9 mouse cellular contexts compared by ENCODE assay signal in the genomic region with DNA sequence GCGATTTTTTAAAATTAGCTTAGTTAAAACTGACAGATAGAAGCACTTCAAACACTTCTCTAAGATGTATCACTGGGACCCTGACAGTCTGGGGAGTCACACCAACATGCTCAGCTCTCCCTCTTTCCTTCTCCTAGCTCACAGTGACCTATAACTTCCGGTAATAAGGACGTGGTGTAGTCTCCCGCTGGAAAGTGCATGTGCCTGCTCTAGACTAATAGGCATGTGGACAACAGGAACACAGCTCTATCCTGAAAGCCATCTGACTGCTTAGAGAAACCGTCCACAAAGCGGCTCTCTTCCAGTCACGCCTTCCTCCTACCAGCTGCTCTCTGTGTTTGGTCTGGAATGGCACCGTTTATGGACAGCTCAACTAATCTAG. TPM values are rescaled to one million over a fixed set of nuclear protein-coding genes. Genes with fewer than 3 reads are reported as not detected.
DNase-seq lines count a peak whose midpoint lies in the region; ATAC-seq and TF ChIP-seq lines count a peak whose summit lies in the region.
"Had no signal": no experiment of that assay in that cellular context is flagged by ENCODE, and none has a peak within 500 bp of the region (broad histone marks: within the 10 kb centered on the region; RNA-seq: fewer than 3 reads in every experiment).

No protein-coding gene starts in this region.

- no peak for TF ChIP-seq CTCF in lung, adult 2 months (IDR thresholded peaks at IDR 0.05; ENCODE audit: insufficient read depth, low read length)
- TF ChIP-seq CTCF in midbrain, postnatal 0 days (IDR thresholded peaks at IDR 0.05): no peak

- ATAC-seq in lung, embryonic 16.5 days (ENCODE audit: low read depth): no peak
- ATAC-seq in embryonic facial prominence, embryonic 12.5 days (ENCODE audit: insufficient number of reproducible peaks, insufficient read depth, low FRiP score, low TSS enrichment): no peak
- no peak for ATAC-seq in heart, embryonic 12.5 days (ENCODE audit: insufficient number of reproducible peaks, low FRiP score)
- peak; percentile 31; the same call in 1 of the 2 replicates for ATAC-seq in midbrain, postnatal 0 days (ENCODE audit: low FRiP score)
- ATAC-seq in monocyte, adult 5-6 weeks (replicated peaks; ENCODE audit: insufficient number of reproducible peaks, low FRiP score, low TSS enrichment, poor library complexity, severe bottlenecking): no peak

- H3K27me3 ChIP-seq in lung, embryonic 16.5 days (ENCODE audit: control insufficient read depth, insufficient read depth, low read depth, low read length): no peaks in the 10 kb centered on the region
- no peaks in the 10 kb centered on the region for H3K27me3 ChIP-seq in embryonic facial prominence, embryonic 12.5 days
- no peaks in the 10 kb centered on the region for H3K27me3 ChIP-seq in heart, embryonic 12.5 days (replicated peaks)
- no peaks in the 10 kb centered on the region for H3K27me3 ChIP-seq in midbrain, postnatal 0 days (ENCODE audit: insufficient read depth, low read length)
- H3K27me3 ChIP-seq: liver, embryonic 13.5 days had no signal

- peak overlapping the region; percentile 28 for H3K4me2 ChIP-seq in lung, embryonic 16.5 days (ENCODE audit: low read depth, low read length)
- H3K4me2 ChIP-seq in embryonic facial prominence, embryonic 12.5 days (replicated peaks): peak overlapping the region; percentile 36
- peak overlapping the region; percentile 57 for H3K4me2 ChIP-seq in heart, embryonic 12.5 days
- H3K4me2 ChIP-seq in midbrain, postnatal 0 days (ENCODE audit: low read depth, low read length, poor library complexity, severe bottlenecking): peak overlapping the region; percentile 20; the same call in 1 of the 2 replicates

- H3K36me3 ChIP-seq in lung, embryonic 16.5 days (ENCODE audit: control insufficient read depth, insufficient read depth, low read length): peaks cover 6% of the 10 kb centered on the region
- H3K36me3 ChIP-seq in embryonic facial prominence, embryonic 12.5 days: peaks cover 17% of the 10 kb centered on the region; the same call in 1 of the 2 replicates
- H3K36me3 ChIP-seq in heart, embryonic 12.5 days: peaks cover 25% of the 10 kb centered on the region
- H3K36me3 ChIP-seq in midbrain, postnatal 0 days (ENCODE audit: insufficient read depth, low read length): no peaks in the 10 kb centered on the region
- H3K36me3 ChIP-seq: liver, embryonic 13.5 days had no signal

- peak overlapping the region; percentile 75 for H3K27ac ChIP-seq in lung, embryonic 16.5 days (ENCODE audit: low read length)
- H3K27ac ChIP-seq in embryonic facial prominence, embryonic 12.5 days: peak overlapping the region; percentile 82
- peak overlapping the region; percentile 60 for H3K27ac ChIP-seq in heart, embryonic 12.5 days (ENCODE audit: poor library complexity, severe bottlenecking)
- H3K27ac ChIP-seq in midbrain, postnatal 0 days (ENCODE audit: low read depth, low read length): 0 out of 2 replicates have a peak overlapping the region, but pooled peaks have one; percentile 32
- H3K27ac ChIP-seq: liver, embryonic 13.5 days had no signal

- no peak for TF ChIP-seq POLR2A in lung, adult 2 months (IDR thresholded peaks at IDR 0.05; ENCODE audit: borderline replicate concordance, extremely low read depth, low read depth, low read length)

- H3K4me3 ChIP-seq in lung, embryonic 16.5 days (ENCODE audit: low read length): no peak overlapping the region
- H3K4me3 ChIP-seq in lung, adult 2 months (replicated peaks; ENCODE audit: extremely low read depth, low read depth, low read length): no peak overlapping the region
- no peak overlapping the region for H3K4me3 ChIP-seq in embryonic facial prominence, embryonic 12.5 days
- H3K4me3 ChIP-seq in heart, embryonic 12.5 days: no peak overlapping the region
- 0 out of 2 replicates have a peak overlapping the region, but pooled peaks have one; percentile 3 for H3K4me3 ChIP-seq in midbrain, postnatal 0 days (ENCODE audit: low read depth, low read length)
- H3K4me3 ChIP-seq: liver, embryonic 13.5 days had no signal

- no peak for DNase-seq in lung, adult 2 months
- DNase-seq in midbrain, postnatal 0 days (ENCODE audit: low spot score): peak; percentile 40
- DNase-seq in cerebellum, adult 18-20 months: no peak
- DNase-seq in spleen, postnatal 10 days (ENCODE audit: low spot score in 2 of 2): no peak
- DNase-seq: liver, embryonic 13.5 days had no signal

- no peak overlapping the region for H3K9ac ChIP-seq in lung, embryonic 16.5 days (ENCODE audit: low read length)
- no peak overlapping the region for H3K9ac ChIP-seq in embryonic facial prominence, embryonic 12.5 days
- H3K9ac ChIP-seq in heart, embryonic 12.5 days: no peak overlapping the region
- no peak overlapping the region for H3K9ac ChIP-seq in midbrain, postnatal 0 days (replicated peaks; ENCODE audit: low read length, poor library complexity, severe bottlenecking)
- H3K9ac ChIP-seq: liver, embryonic 13.5 days had no signal

- H3K4me1 ChIP-seq in lung, embryonic 16.5 days (replicated peaks; ENCODE audit: control insufficient read depth, insufficient read depth, low read length): peaks cover 40% of the 10 kb centered on the region
- H3K4me1 ChIP-seq in lung, adult 2 months (ENCODE audit: control insufficient read depth, insufficient read depth, low read length): peaks cover 13% of the 10 kb centered on the region
- peaks cover 42% of the 10 kb centered on the region for H3K4me1 ChIP-seq in embryonic facial prominence, embryonic 12.5 days
- H3K4me1 ChIP-seq in heart, embryonic 12.5 days (replicated peaks): peaks cover 52% of the 10 kb centered on the region
- peaks cover 7% of the 10 kb centered on the region; the same call in 1 of the 2 replicates for H3K4me1 ChIP-seq in midbrain, postnatal 0 days (ENCODE audit: insufficient read depth, low read length)

- no peaks in the 10 kb centered on the region for H3K9me3 ChIP-seq in lung, embryonic 16.5 days (ENCODE audit: control insufficient read depth, low read length)
- no peaks in the 10 kb centered on the region for H3K9me3 ChIP-seq in embryonic facial prominence, embryonic 12.5 days
- no peaks in the 10 kb centered on the region for H3K9me3 ChIP-seq in heart, embryonic 12.5 days (replicated peaks)
- no peaks in the 10 kb centered on the region for H3K9me3 ChIP-seq in midbrain, postnatal 0 days (ENCODE audit: low read length)
- H3K9me3 ChIP-seq: liver, embryonic 13.5 days had no signal

- WGBS in lung, embryonic 16.5 days: 15% methylated on average over 8 of the region's 8 CpGs
- WGBS in lung, adult 2 months: 30% methylated on average over 8 of the region's 8 CpGs
- 23% methylated on average over 8 of the region's 8 CpGs for WGBS in embryonic facial prominence, embryonic 12.5 days
- 42% methylated on average over 8 of the region's 8 CpGs for WGBS in heart, embryonic 12.5 days
- 49% methylated on average over 8 of the region's 8 CpGs for WGBS in midbrain, postnatal 0 days

RNA-seq across cellular contexts. Expression of gene Kremen1, which starts 16.6 kb away (rescaled TPM):
- polyA plus RNA-seq in lung, embryonic 16.5 days (2015; fragmentation: Nextera tagmentation; extraction: Ambion mirVana): 18.6 and 20.5 TPM in 2 replicates
- polyA plus RNA-seq in lung, adult 2 months (2012; rRNA removed): 28.6 and 33.2 TPM in 2 replicates
- polyA plus RNA-seq in embryonic facial prominence, embryonic 12.5 days (2016; fragmentation: Nextera tagmentation; extraction: Ambion mirVana): 23.3 and 24.7 TPM in 2 replicates
- 40.1 and 42.0 TPM in 2 replicates for polyA plus RNA-seq in heart, embryonic 12.5 days (2016; fragmentation: Nextera tagmentation; extraction: Ambion mirVana)
- total RNA-seq in midbrain, postnatal 0 days (2014; rRNA removed): 8.5 and 11.2 TPM in 2 replicates
- polyA plus RNA-seq in midbrain, postnatal 0 days (2015; fragmentation: Nextera tagmentation; extraction: Ambion mirVana): 2.3 and 2.5 TPM in 2 replicates
- total RNA-seq in monocyte, adult 5-6 weeks (2017): 4.5 to 8.6 TPM (median 5.0 TPM) in 3 replicates

Comparison
In these comparisons a context has a peak if more than half of its experiments do, and no peak if none do; other contexts are left out.
1. H3K27ac ChIP-seq: peak in every context shown above with its lines; median percentile 82 in embryonic facial prominence, embryonic 12.5 days; 75 in lung, embryonic 16.5 days; 60 in heart, embryonic 12.5 days; 32 in midbrain, postnatal 0 days.